Mouse (Mus musculus) thymus, postnatal 25 days (tissue): Measurements from ENCODE around the gene Adamts16.
"Not testable (repeated sequence)": the region's sequence is repeated elsewhere in the genome, so short reads cannot be mapped to it uniquely, and the experiment has no call there.

ENCODE experiments used
- DNase-seq: peaks from one replicate; pipeline ENCODE4 v3.0.0; 2022

Adamts16 gene

GRCm38 (mm10) chr13:70841421-70841904 lies at the start of gene Adamts16:
Adamts16 (minus strand) TSS chr13:70841811.
- no peak for DNase-seq

- no peak for DNase-seq
Observed at GRCm38 (mm10) chr13:70887136-70887535, 45.5 kb upstream of the Adamts16 start.

GRCm38 (mm10) chr13:70885006-70885405 lies 43.4 kb upstream of the Adamts16 start:
- DNase-seq, result no peak

- no peak for DNase-seq
Observed at GRCm38 (mm10) chr13:70883891-70884890, 42.6 kb upstream of the Adamts16 start.

GRCm38 (mm10) chr13:70879971-70880370 lies 38.4 kb upstream of the Adamts16 start:
- DNase-seq, result not testable (repeated sequence)

- no peak for DNase-seq
Observed at GRCm38 (mm10) chr13:70877550-70877913, 35.9 kb upstream of the Adamts16 start.

- DNase-seq, result no peak
Observed at GRCm38 (mm10) chr13:70876648-70877549, 35.3 kb upstream of the Adamts16 start.

GRCm38 (mm10) chr13:70875411-70875949 lies 33.9 kb upstream of the Adamts16 start:
- DNase-seq, result no peak

GRCm38 (mm10) chr13:70874741-70875140 lies 33.1 kb upstream of the Adamts16 start:
- no peak for DNase-seq

- DNase-seq, result not testable (repeated sequence)
Observed at GRCm38 (mm10) chr13:70873851-70874250, 32.2 kb upstream of the Adamts16 start.

GRCm38 (mm10) chr13:70871049-70871448 lies 29.4 kb upstream of the Adamts16 start:
- no peak for DNase-seq

- no peak for DNase-seq
Observed at GRCm38 (mm10) chr13:70866971-70867625, 25.5 kb upstream of the Adamts16 start.

- DNase-seq, result no peak
Observed at GRCm38 (mm10) chr13:70865867-70866266, 24.3 kb upstream of the Adamts16 start.

GRCm38 (mm10) chr13:70862162-70862908 lies 20.7 kb upstream of the Adamts16 start:
- no peak for DNase-seq

- DNase-seq, result no peak
Observed at GRCm38 (mm10) chr13:70853601-70854000, 12.0 kb upstream of the Adamts16 start.

- no peak for DNase-seq
Observed at GRCm38 (mm10) chr13:70846933-70847332, 5.3 kb upstream of the Adamts16 start.

GRCm38 (mm10) chr13:70845526-70845925 lies 3.9 kb upstream of the Adamts16 start:
- DNase-seq, result no peak

- no peak for DNase-seq
Observed at GRCm38 (mm10) chr13:70842126-70842525, 515 bp upstream of the Adamts16 start.

GRCm38 (mm10) chr13:70840161-70840560 lies 1.4 kb downstream of the Adamts16 start:
- DNase-seq, result peak; percentile 46

- no peak for DNase-seq
Observed at GRCm38 (mm10) chr13:70837571-70837970, 4.0 kb downstream of the Adamts16 start.

- DNase-seq, result no peak
Observed at GRCm38 (mm10) chr13:70836246-70836645, 5.4 kb downstream of the Adamts16 start.
